Mouse (Mus musculus): ENCODE results near the gene Trnt1.

DNA sequence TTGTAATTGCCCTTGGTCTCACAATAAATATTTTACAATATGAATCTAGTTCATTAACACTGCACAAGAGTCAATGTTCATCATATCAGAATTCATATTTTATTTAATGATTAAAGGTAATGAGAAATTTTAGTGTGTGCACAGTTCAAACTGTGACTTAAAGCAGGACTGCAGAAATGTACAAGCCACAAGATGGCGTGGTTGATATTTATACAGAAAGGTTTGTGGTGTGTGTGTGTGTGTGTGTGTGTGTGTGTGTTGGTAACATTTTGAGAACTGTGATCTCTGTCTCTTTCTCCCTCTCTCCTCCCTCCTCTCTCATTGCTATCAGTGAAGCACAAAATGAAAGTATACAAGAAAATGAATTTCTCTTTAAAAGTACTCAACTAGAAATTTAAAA is 53.4 kb downstream of the Trnt1 start:
- TF ChIP-seq CTCF (IDR thresholded peaks at IDR 0.05; ENCODE audit: extremely low read depth, insufficient read depth, low read length) (peak; percentile 31; the same call in 1 of the 2 replicates), POLR2A (IDR thresholded peaks at IDR 0.05; ENCODE audit: extremely low read depth, insufficient read depth, low read length) (no peak)

Data from cortical plate, adult 2 months (tissue).